Mouse (Mus musculus) forebrain, embryonic 13.5 days (tissue): ENCODE results near the gene Rarg. TPM values are rescaled to one million over a fixed set of nuclear protein-coding genes. Genes with fewer than 3 reads are reported as not detected.

Experiments
- ATAC-seq: fragments of 200-750 bp; cut with Nextera tagmentation; 2 replicates; pipeline ENCODE4 v1.8.0; 2017
- H3K27ac ChIP-seq: fragments of 300-500 bp; sonication (generic); 2 replicates; pipeline ENCODE4 v1.5.1; 2015; ENCODE audit warnings: inconsistent platforms, mild to moderate bottlenecking, moderate library complexity
- H3K27me3 ChIP-seq: fragments of 300-500 bp; sonication (generic); 2 replicates; pipeline ENCODE4 v1.6.1; 2015; ENCODE audit warnings: mild to moderate bottlenecking, inconsistent platforms
- H3K36me3 ChIP-seq: fragments of 300-500 bp; sonication (generic); 2 replicates; pipeline ENCODE4 v1.6.1; 2015; ENCODE audit warnings: mild to moderate bottlenecking, inconsistent platforms; ENCODE audit not compliant: poor library complexity, severe bottlenecking
- H3K4me1 ChIP-seq: fragments of 300-500 bp; sonication (generic); 2 replicates; pipeline ENCODE4 v1.6.1; 2015; ENCODE audit warnings: inconsistent platforms
- H3K4me2 ChIP-seq: fragments of 300-500 bp; sonication (generic); 2 replicates; pipeline ENCODE4 v1.6.1; 2015; ENCODE audit warnings: inconsistent platforms, mild to moderate bottlenecking, moderate library complexity
- H3K4me3 ChIP-seq: fragments of 300-500 bp; sonication (generic); 2 replicates; pipeline ENCODE4 v1.5.1; 2015; ENCODE audit warnings: mild to moderate bottlenecking, inconsistent platforms
- H3K9ac ChIP-seq: fragments of 300-500 bp; sonication (generic); 2 replicates; pipeline ENCODE4 v1.6.1; 2015; ENCODE audit warnings: mild to moderate bottlenecking, inconsistent platforms
- H3K9me3 ChIP-seq: fragments of 300-500 bp; sonication (generic); replicated peaks from 2 replicates; pipeline ENCODE4 v1.6.1; 2016; ENCODE audit warnings: inconsistent platforms
- WGBS: fragments of 180-500 bp; shearing (Covaris S2); methylation state at CpG from one replicate; pipeline ENCODE4 v1.1.7; 2015; 5-methylcytosine and 5-hydroxymethylcytosine counted together
- polyA plus RNA-seq: library from polyadenylated mRNA; unstranded; fragments of >200 nt; fragmentation: Nextera tagmentation; extraction: Ambion mirVana; gene quantifications from 2 replicates; pipeline ENCODE4 v1.2.1, GENCODE M21; 2015

The Rarg gene
- polyA plus RNA-seq, 1 experiment from 2014 or later, result 3.2 TPM

DNA sequence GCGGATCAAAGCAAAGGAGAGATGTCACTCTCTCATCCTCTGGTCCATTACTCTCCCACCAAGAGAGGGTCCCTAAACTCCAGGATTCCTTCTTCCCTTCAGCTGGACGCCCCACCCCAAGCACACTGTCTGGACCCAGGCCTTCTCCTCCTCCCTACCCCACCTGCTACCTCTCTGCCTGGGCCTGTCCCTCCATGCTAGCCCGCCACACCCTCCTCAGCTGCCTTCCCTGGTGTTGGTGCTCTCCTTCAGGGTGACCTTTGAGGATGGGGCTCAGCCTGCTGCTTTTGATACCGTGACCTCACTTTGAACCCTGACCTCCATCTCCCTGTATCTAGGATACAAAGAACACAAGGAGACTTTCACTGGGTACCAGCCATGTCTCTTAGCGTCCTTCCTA, 6.8 kb downstream of the Rarg start:
- 67% methylated on average over 5 of the region's 5 CpGs for WGBS
- no peak overlapping the region for H3K4me2 ChIP-seq
- H3K9ac ChIP-seq, result no peak overlapping the region
- no peak for ATAC-seq
- H3K4me1 ChIP-seq, result peaks cover 41% of the 10 kb centered on the region
- no peaks in the 10 kb centered on the region for H3K36me3 ChIP-seq
- H3K4me3 ChIP-seq, result no peak overlapping the region
- H3K27ac ChIP-seq, result no peak overlapping the region
- H3K27me3 ChIP-seq, result peaks cover 57% of the 10 kb centered on the region
- no peaks in the 10 kb centered on the region for H3K9me3 ChIP-seq

DNA sequence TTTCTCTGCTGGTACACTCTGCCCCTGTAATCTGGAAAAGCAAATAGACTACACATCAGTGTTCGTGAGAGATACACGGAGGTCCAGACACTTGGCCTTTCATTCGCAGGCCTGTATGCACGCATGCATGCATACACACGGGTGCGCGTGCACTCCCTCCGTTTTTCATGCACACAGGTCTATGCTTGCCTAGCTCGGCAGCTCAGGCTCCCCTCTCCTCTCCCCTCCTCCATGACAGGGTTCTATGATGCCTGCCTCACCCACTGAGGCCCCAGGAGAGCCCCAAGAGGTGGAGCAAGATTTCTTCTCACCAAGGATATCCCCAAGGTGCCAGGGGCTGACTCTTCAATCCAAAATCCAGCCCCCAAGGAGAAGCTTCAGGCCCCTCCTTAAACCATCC, 7.3 kb downstream of the Rarg start:
- no peaks in the 10 kb centered on the region for H3K36me3 ChIP-seq
- no peak overlapping the region for H3K9ac ChIP-seq
- H3K4me1 ChIP-seq, result peaks cover 44% of the 10 kb centered on the region
- no peak overlapping the region for H3K27ac ChIP-seq
- H3K4me2 ChIP-seq, result no peak overlapping the region
- 47% methylated on average over 9 of the region's 9 CpGs for WGBS
- H3K27me3 ChIP-seq, result peaks cover 57% of the 10 kb centered on the region
- no peak for ATAC-seq
- no peak overlapping the region for H3K4me3 ChIP-seq
- H3K9me3 ChIP-seq, result no peaks in the 10 kb centered on the region

DNA sequence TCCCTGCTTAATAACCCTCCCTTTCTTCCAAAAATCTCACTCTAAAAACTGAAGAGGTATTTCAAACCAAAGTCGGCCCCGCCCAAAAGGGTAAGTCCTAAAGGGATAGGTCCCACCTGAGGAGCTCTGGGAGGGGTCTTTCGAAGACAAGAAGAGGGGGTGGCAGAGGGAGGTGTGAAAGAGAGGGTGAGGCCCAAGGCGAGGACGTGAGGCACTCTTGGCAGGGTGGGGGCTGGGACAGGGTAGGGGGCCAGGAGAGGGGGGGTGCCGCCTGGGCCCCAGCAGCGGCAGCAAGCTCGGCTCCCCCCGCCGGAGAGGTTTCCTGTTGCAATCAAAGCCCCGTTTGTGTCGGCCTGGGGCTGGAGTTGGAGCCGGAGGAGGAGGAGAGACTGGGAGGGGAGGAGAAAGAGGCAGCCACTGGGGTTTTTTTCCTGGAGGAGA, 8.0 kb downstream of the Rarg start:
- Histone ChIP-seq H3K9me3 (no peaks in the 10 kb centered on the region), H3K4me2 (peak overlapping the region; percentile 19; the same call in 1 of the 2 replicates), H3K36me3 (no peaks in the 10 kb centered on the region), H3K9ac (no peak overlapping the region), H3K27ac (no peak overlapping the region), H3K4me3 (no peak overlapping the region), H3K27me3 (peaks cover 60% of the 10 kb centered on the region), H3K4me1 (peaks cover 48% of the 10 kb centered on the region)
- ATAC-seq, result no peak
- WGBS, result 2% methylated on average over 13 of the region's 13 CpGs

DNA sequence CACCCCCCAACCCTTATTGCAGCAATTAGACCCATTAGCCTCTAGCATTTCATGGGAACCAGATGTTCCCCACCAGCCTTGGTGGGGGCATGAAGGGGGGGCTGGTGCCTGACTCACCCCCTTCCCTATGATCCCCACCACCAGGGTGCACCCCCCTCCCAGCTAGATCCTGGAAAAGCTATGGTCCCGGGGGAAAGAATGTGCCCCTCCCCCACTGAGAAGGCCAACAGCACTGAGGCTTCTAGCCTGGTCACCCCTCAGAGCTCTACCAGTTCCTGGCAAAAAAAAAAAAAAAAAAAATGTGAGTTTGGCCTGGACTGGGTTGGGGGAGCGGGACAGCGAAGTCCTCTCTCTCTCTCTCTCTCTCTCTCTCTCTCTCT, 8.5 kb downstream of the Rarg start:
- Histone ChIP-seq H3K27ac (no peak overlapping the region), H3K4me1 (peaks cover 48% of the 10 kb centered on the region), H3K9ac (no peak overlapping the region), H3K36me3 (no peaks in the 10 kb centered on the region), H3K27me3 (peaks cover 60% of the 10 kb centered on the region), H3K4me2 (peak overlapping the region; percentile 97; the same call in 1 of the 2 replicates), H3K4me3 (no peak overlapping the region), H3K9me3 (no peaks in the 10 kb centered on the region)
- no peak for ATAC-seq
- 0% methylated on average over 2 of the region's 3 CpGs for WGBS

DNA sequence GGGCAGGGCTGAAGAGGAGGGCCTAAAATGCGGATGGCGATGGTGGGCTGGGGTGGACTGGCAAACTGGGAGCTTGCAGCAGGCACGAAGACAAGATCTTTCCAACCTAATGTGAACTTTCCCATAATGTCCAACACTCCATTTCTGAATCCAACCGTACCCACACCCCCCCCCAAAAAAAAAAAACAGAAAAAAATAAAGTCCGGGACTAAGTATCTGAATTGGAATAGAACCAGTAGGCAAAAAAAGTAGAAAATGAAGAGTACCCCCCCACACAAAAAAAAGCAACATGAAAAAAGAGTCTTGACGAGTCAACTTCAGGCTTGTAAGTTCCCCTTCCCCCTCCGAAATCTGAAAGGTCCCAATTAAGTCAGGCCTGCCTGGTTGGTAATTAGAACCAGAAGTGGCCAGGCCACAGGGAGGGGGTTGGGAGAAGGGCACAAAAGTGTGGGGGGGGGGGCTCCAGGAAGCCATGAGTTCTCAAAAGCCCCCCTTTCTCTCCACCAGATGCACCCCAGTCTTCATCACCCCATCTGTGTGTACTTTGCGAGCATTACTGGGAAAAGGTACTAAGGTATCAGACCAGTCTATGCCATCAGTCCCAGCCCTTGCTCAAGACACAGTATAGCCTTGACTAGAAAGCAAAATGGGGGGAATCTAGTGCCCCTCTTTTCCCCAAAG, 9.0 kb downstream of the Rarg start:
- Histone ChIP-seq H3K9me3 (no peaks in the 10 kb centered on the region), H3K36me3 (no peaks in the 10 kb centered on the region), H3K4me3 (peak overlapping the region; percentile 57), H3K27ac (peak overlapping the region; percentile 22; the same call in 1 of the 2 replicates), H3K4me2 (peak overlapping the region; percentile 97), H3K4me1 (peaks cover 53% of the 10 kb centered on the region), H3K9ac (peak overlapping the region; percentile 69), H3K27me3 (peaks cover 65% of the 10 kb centered on the region)
- 1% methylated on average over 8 of the region's 8 CpGs for WGBS
- no peak for ATAC-seq

DNA sequence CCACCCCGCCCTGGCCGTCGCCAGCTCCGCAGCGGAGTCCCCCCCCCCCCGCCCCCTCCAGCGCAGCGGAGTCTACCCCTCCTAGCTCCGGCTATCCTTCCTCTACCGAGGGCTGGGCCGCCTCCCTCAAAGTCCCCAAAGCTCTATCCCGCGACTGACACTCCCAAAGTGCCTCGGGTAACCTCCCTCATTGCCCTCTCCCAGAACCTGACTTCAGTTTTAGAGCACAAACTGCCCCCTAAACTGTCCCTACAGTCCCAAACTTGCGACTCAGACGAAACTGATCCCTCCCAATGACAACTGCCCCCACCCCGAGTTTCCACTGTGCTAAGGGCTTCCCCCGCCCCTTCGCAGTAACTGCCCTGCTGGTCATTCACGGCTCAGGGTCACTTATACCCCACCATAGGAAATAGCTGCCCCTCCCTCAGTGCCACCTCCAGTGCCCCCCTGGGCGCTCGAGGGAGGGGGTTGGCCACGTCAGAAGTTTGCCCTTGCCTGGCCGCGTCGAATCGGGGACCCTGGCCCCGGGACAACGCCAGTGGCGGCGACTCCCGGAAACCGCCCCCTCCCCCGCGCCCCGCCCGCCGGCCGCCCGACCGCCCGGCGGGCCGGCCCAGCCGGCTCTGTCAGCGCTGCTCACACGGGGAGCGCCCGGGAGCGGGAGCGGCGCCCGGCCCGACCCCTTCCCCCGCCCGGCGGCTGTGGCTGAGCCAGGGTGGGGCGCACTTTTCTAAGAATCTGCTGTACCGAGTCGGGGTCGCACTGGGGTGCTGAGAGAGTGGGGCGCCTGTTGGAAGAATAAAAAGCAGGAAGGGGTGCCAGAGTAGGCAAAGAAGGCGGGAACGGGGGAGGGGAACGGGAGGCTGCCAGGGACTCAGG, 9.8 kb downstream of the Rarg start:
- no peaks in the 10 kb centered on the region for H3K36me3 ChIP-seq
- peak overlapping the region; percentile 97 for H3K4me2 ChIP-seq
- peak overlapping the region; percentile 72 for H3K27ac ChIP-seq
- H3K9ac ChIP-seq, result peak overlapping the region; percentile 69
- WGBS, result under 1% methylated on average over 50 of the region's 65 CpGs
- peaks cover 56% of the 10 kb centered on the region for H3K4me1 ChIP-seq
- ATAC-seq, result peak; percentile 37; the same call in 1 of the 2 replicates
- peak overlapping the region; percentile 57 for H3K4me3 ChIP-seq
- no peaks in the 10 kb centered on the region for H3K9me3 ChIP-seq
- H3K27me3 ChIP-seq, result peaks cover 72% of the 10 kb centered on the region

DNA sequence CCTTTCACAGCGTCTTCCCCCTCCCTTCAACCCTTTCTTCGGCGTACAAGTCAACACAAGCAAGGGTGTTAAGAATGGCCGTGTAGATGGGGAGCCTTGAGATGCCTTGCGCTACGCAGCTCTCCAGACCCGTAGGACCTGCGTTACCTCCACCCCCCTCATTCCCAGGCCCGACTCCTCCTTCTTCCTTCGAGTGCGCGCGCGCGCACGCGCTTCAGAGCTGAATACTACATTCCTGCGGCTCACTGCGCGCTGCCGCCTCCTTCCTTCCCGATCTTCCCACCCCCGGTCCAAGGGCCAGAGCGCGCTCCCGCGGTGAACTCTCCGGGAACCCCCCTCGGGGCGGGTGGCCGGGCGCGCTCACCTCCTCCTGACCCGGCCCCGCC, 10.5 kb downstream of the Rarg start:
- H3K27ac ChIP-seq, result peak overlapping the region; percentile 72
- peak; percentile 84 for ATAC-seq
- H3K4me2 ChIP-seq, result peak overlapping the region; percentile 97
- peaks cover 74% of the 10 kb centered on the region for H3K27me3 ChIP-seq
- no peaks in the 10 kb centered on the region for H3K9me3 ChIP-seq
- peaks cover 56% of the 10 kb centered on the region for H3K4me1 ChIP-seq
- H3K9ac ChIP-seq, result peak overlapping the region; percentile 69
- H3K4me3 ChIP-seq, result peak overlapping the region; percentile 57
- under 1% methylated on average over 25 of the region's 35 CpGs for WGBS
- no peaks in the 10 kb centered on the region for H3K36me3 ChIP-seq

DNA sequence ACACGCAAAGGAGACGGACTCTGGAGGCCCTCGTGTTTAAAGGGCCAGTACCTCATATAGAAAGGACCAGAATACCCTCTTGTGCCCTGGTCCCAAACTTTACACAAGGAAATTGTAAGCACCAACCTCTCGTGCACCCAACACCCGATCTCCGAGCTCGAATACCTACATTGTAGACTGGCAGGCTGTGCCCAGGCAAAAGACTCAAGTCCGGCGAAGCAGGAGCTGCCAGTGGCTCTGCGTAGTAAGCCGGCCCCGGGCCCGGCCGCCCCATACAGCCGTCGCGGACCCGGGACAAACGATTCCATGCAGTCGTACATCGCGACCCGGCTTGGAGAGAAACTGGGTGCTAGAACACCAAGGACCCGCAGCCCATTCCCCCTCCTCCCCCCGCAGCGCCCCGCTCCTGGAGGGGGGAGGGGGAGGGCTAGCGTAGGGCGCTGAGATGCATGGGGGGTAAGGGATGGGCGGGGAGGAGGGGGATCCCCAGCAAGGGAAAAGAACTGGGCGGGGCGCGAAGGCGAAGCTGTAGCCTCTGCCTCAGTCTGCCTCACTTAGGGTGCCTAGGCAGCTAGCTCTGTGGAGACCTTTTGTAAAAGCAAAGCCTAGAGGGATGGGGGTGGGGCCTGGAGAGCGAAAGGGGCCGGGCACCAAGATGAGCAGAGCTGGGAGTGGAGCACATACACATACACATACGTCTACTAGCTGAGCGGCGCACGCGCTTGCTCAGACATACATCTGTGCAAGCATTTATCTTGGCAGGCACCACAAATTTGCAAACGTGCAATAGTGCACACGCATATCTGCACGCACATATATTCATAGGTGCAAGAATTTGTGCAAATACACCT, 11.2 kb downstream of the Rarg start:
- peak; percentile 86 for ATAC-seq
- Histone ChIP-seq H3K4me3 (peak overlapping the region; percentile 57), H3K9me3 (no peaks in the 10 kb centered on the region), H3K27ac (peak overlapping the region; percentile 72), H3K4me1 (peaks cover 56% of the 10 kb centered on the region), H3K9ac (peak overlapping the region; percentile 69), H3K4me2 (peak overlapping the region; percentile 97), H3K36me3 (no peaks in the 10 kb centered on the region), H3K27me3 (peaks cover 77% of the 10 kb centered on the region)
- WGBS, result under 1% methylated on average over 36 of the region's 44 CpGs

DNA sequence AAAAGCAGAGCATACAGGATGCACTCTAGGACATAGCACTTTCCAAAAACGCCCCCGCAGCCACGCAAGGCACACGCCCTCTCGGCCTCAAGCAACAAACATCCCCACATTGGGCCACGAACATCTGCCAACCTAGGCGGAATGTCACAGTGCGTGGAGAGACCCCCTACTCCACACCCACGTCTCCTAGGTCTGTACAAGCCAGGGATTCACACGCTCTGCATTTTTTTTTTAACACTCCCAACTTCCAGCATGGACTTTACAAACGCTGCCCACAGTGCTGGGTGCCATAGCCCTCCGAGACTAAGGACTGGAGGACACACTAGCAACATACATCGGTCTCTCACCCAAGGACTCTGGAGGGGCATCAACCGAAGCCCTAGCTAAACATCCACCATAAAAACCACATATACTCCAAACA, 11.8 kb downstream of the Rarg start:
- Histone ChIP-seq H3K27ac (no peak overlapping the region), H3K4me1 (peaks cover 56% of the 10 kb centered on the region), H3K4me3 (peak overlapping the region; percentile 57), H3K9ac (peak overlapping the region; percentile 69), H3K36me3 (no peaks in the 10 kb centered on the region), H3K9me3 (no peaks in the 10 kb centered on the region), H3K27me3 (peaks cover 73% of the 10 kb centered on the region), H3K4me2 (peak overlapping the region; percentile 97)
- no peak for ATAC-seq
- WGBS, result 7% methylated on average over 14 of the region's 14 CpGs

DNA sequence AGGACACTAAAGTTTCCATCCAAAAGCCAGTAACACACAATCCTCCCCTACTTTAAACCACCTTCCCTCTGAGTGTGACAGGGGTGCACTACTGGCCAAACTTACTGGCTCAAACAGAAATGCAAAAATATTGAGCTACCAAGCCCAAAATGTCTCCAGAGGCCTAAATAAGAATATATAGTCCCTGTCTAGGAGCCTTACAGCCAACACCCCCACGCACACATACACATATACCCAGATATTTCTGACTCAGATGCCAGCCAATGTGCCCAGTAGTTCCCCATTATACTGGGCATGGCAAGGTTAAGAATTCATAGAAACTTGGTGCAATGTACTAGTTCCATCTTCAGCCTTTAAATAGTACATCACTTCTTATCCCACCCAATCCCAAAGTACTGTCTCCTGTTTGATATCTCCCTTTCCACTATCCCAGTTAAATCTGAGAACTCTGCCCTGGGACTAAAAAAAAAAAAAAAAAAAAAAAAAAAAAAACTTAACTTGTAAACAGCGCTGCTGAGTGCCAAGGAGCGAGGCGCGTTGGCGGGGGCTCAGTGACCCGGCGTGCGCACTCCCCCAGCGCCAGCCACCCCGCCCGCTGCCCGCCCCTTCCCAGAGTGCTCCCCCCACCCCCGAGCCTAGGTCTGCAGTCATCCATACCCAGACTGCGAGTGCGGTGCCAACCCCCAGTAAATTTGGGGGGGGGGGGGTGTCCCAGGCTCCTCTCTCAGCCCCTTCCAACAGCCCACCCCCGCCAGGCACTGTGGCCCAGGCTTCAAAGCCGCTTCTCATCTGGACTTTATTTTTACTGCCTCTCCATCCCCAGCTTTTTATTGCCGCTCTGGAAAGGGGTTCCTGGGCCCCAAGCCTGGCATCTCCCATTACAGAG, 12.8 kb downstream of the Rarg start:
- peak overlapping the region; percentile 57 for H3K4me3 ChIP-seq
- H3K27ac ChIP-seq, result no peak overlapping the region
- peak overlapping the region; percentile 43; the same call in 1 of the 2 replicates for H3K9ac ChIP-seq
- no peak for ATAC-seq
- 13% methylated on average over 19 of the region's 19 CpGs for WGBS
- H3K4me2 ChIP-seq, result peak overlapping the region; percentile 97
- H3K9me3 ChIP-seq, result no peaks in the 10 kb centered on the region
- peaks cover 52% of the 10 kb centered on the region for H3K4me1 ChIP-seq
- H3K27me3 ChIP-seq, result peaks cover 65% of the 10 kb centered on the region
- no peaks in the 10 kb centered on the region for H3K36me3 ChIP-seq
